Mouse (Mus musculus): ENCODE data around the gene Aldh1a3.

DNA sequence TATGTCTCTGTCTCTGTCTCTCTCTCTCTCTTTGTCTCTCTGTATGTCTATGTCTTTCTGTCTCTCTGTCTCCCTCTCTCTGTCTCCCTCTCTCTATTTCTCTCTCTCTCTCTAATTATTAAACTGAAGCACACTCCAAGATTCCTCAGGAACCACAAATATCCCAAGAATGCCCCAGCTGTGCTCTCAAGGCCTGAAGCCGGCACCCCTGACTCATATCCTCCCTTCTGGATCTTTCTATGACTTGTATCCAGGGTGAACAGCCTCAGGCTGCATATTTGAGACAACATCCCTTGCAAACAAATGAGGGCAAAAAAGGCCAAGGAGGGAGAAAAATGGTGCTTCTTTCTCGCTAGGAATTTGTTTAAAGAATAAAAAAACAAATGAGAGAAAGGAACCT is 61.4 kb downstream of the Aldh1a3 start, which contains the start of gene Gm10974:
- no peak for TF ChIP-seq CTCF (IDR thresholded peaks at IDR 0.05; ENCODE audit: extremely low read depth, insufficient read length, insufficient replicate concordance, low read depth, low read length)
- TF ChIP-seq POLR2A (IDR thresholded peaks at IDR 0.05; ENCODE audit: low read depth, low read length): no peak

Measured in small intestine, adult 2 months (tissue).